Mouse (Mus musculus) liver, postnatal 0 days (tissue): Measurements from ENCODE around the gene Dst. TPM values are rescaled to one million over a fixed set of nuclear protein-coding genes. Genes with fewer than 3 reads are reported as not detected.

ENCODE experiments used
- ATAC-seq: fragments of 200-750 bp; cut with Nextera tagmentation; 2 replicates; pipeline ENCODE4 v1.8.0; 2017; ENCODE audit warnings: mild to moderate bottlenecking, moderate library complexity
- DNase-seq: peaks from one replicate; pipeline ENCODE4 v3.0.0-alpha.2; 2016
- H3K27ac ChIP-seq: fragments of 300-500 bp; sonication (generic); 2 replicates; pipeline ENCODE4 v1.5.1; 2014; ENCODE audit warnings: antibody characterized with exemption, moderate library complexity, mild to moderate bottlenecking, low read depth
- H3K27me3 ChIP-seq: fragments of 300-500 bp; sonication (generic); 2 replicates; pipeline ENCODE4 v1.6.1; 2014; ENCODE audit warnings: low read length, control low read depth, mixed read lengths; ENCODE audit not compliant: insufficient read depth
- H3K36me3 ChIP-seq: fragments of 300-500 bp; sonication (generic); replicated peaks from 2 replicates; pipeline ENCODE4 v1.6.1; 2014; ENCODE audit warnings: mild to moderate bottlenecking, control low read depth, low read length, moderate library complexity, mixed read lengths; ENCODE audit not compliant: insufficient read depth
- H3K4me1 ChIP-seq: fragments of 300-500 bp; sonication (generic); 2 replicates; pipeline ENCODE4 v1.6.1; 2014; ENCODE audit warnings: antibody characterized with exemption, mild to moderate bottlenecking, control low read depth; ENCODE audit not compliant: insufficient read depth
- H3K4me2 ChIP-seq: fragments of 300-500 bp; sonication (generic); 2 replicates; pipeline ENCODE4 v1.6.1; 2014; ENCODE audit warnings: low read depth, mild to moderate bottlenecking, low read length, moderate library complexity, mixed read lengths
- H3K4me3 ChIP-seq: fragments of 300-500 bp; sonication (generic); 2 replicates; pipeline ENCODE4 v1.5.1; 2014; ENCODE audit warnings: low read depth, low read length
- H3K9ac ChIP-seq: fragments of 300-500 bp; sonication (generic); replicated peaks from 2 replicates; pipeline ENCODE4 v1.6.1; 2014; ENCODE audit warnings: mild to moderate bottlenecking, moderate library complexity
- H3K9me3 ChIP-seq: fragments of 300-500 bp; sonication (generic); 2 replicates; pipeline ENCODE4 v1.6.1; 2016; ENCODE audit warnings: mild to moderate bottlenecking, control low read depth, low read length, mixed read lengths
- CTCF ChIP-seq: sonication (generic); IDR thresholded peaks from 2 replicates; pipeline ENCODE4 v1.5.1; 2016; ENCODE audit warnings: antibody characterized with exemption, low read depth
- EP300 ChIP-seq: IDR thresholded peaks from 2 replicates; pipeline ENCODE4 v1.6.1; 2016; ENCODE audit warnings: antibody characterized with exemption, low read depth, mild to moderate bottlenecking
- WGBS: fragments of 180-500 bp; shearing (Covaris S2); extraction: QIAGEN DNeasy Blood & Tissue Kit; methylation state at CpG from one replicate; pipeline ENCODE4 v1.1.7; 2014; ENCODE audit not compliant: insufficient replicate concordance; 5-methylcytosine and 5-hydroxymethylcytosine counted together
- polyA plus RNA-seq: library from polyadenylated mRNA; unstranded; fragments of >200 nt; fragmentation: Nextera tagmentation; extraction: Ambion mirVana; gene quantifications from 2 replicates; pipeline ENCODE4 v1.2.1, GENCODE M21; 2015

The Dst gene
- polyA plus RNA-seq, 1 experiment from 2014 or later = 6.4 TPM

GRCm38 (mm10) chr1:34261011-34261410, 353.0 kb downstream of the Dst start:
- no peak for TF ChIP-seq EP300
- H3K9me3 ChIP-seq = no peaks in the 10 kb centered on the region
- H3K27me3 ChIP-seq = no peaks in the 10 kb centered on the region
- 85% methylated on average over 12 of the region's 12 CpGs for WGBS
- no peak overlapping the region for H3K27ac ChIP-seq
- H3K9ac ChIP-seq = no peak overlapping the region
- H3K4me3 ChIP-seq = no peak overlapping the region
- ATAC-seq = no peak
- H3K36me3 ChIP-seq = peaks cover 47% of the 10 kb centered on the region
- H3K4me1 ChIP-seq = no peaks in the 10 kb centered on the region
- no peak for DNase-seq
- H3K4me2 ChIP-seq = no peak overlapping the region

GRCm38 (mm10) chr1:34268520-34268919, 360.5 kb downstream of the Dst start:
- Histone ChIP-seq H3K4me2 (no peak overlapping the region), H3K9me3 (no peaks in the 10 kb centered on the region), H3K36me3 (peaks cover 55% of the 10 kb centered on the region), H3K27ac (no peak overlapping the region), H3K9ac (no peak overlapping the region), H3K4me1 (no peaks in the 10 kb centered on the region), H3K27me3 (no peaks in the 10 kb centered on the region), H3K4me3 (no peak overlapping the region)
- WGBS = 78% methylated on average over 13 of the region's 13 CpGs
- DNase-seq (no peak), ATAC-seq (no peak)
- TF ChIP-seq EP300 = no peak
- no peak for TF ChIP-seq CTCF

- H3K4me3 ChIP-seq = no peak overlapping the region
- no peak for TF ChIP-seq EP300
- TF ChIP-seq CTCF = no peak
- ATAC-seq = no peak
- H3K9ac ChIP-seq = no peak overlapping the region
- H3K4me1 ChIP-seq = no peaks in the 10 kb centered on the region
- no peaks in the 10 kb centered on the region for H3K27me3 ChIP-seq
- no peak overlapping the region for H3K4me2 ChIP-seq
- H3K36me3 ChIP-seq = peaks cover 51% of the 10 kb centered on the region
- WGBS = 80% methylated on average over 11 of the region's 11 CpGs
- H3K27ac ChIP-seq = no peak overlapping the region
- H3K9me3 ChIP-seq = no peaks in the 10 kb centered on the region
- no peak for DNase-seq
Measured at GRCm38 (mm10) chr1:34269578-34269977, 361.6 kb downstream of the Dst start.

GRCm38 (mm10) chr1:34273922-34274321, 365.9 kb downstream of the Dst start:
- 88% methylated on average over 12 of the region's 12 CpGs for WGBS
- no peak overlapping the region for H3K27ac ChIP-seq
- TF ChIP-seq CTCF (no peak), EP300 (no peak)
- peaks cover 29% of the 10 kb centered on the region for H3K36me3 ChIP-seq
- H3K27me3 ChIP-seq = no peaks in the 10 kb centered on the region
- ATAC-seq (no peak), DNase-seq (no peak)
- H3K4me3 ChIP-seq = no peak overlapping the region
- H3K9ac ChIP-seq = no peak overlapping the region
- no peaks in the 10 kb centered on the region for H3K4me1 ChIP-seq
- no peaks in the 10 kb centered on the region for H3K9me3 ChIP-seq
- H3K4me2 ChIP-seq = no peak overlapping the region

- Histone ChIP-seq H3K4me2 (no peak overlapping the region), H3K4me3 (no peak overlapping the region), H3K9ac (no peak overlapping the region), H3K4me1 (no peaks in the 10 kb centered on the region), H3K27me3 (no peaks in the 10 kb centered on the region), H3K36me3 (peaks cover 20% of the 10 kb centered on the region), H3K9me3 (no peaks in the 10 kb centered on the region), H3K27ac (no peak overlapping the region)
- WGBS = 82% methylated on average over 13 of the region's 13 CpGs
- DNase-seq (no peak), ATAC-seq (no peak)
- no peak for TF ChIP-seq CTCF
- TF ChIP-seq EP300 = no peak
Measured at GRCm38 (mm10) chr1:34275787-34276186, 367.8 kb downstream of the Dst start.

- Histone ChIP-seq H3K27ac (no peak overlapping the region), H3K9ac (no peak overlapping the region), H3K36me3 (peaks cover 16% of the 10 kb centered on the region), H3K4me3 (no peak overlapping the region), H3K9me3 (no peaks in the 10 kb centered on the region), H3K4me1 (no peaks in the 10 kb centered on the region), H3K4me2 (no peak overlapping the region), H3K27me3 (no peaks in the 10 kb centered on the region)
- TF ChIP-seq EP300 = no peak
- no peak for TF ChIP-seq CTCF
- 87% methylated on average over 7 of the region's 7 CpGs for WGBS
- no peak for DNase-seq
- no peak for ATAC-seq
Measured at GRCm38 (mm10) chr1:34276756-34277155, 368.7 kb downstream of the Dst start.

- Histone ChIP-seq H3K9me3 (no peaks in the 10 kb centered on the region), H3K27ac (no peak overlapping the region), H3K4me2 (no peak overlapping the region), H3K9ac (no peak overlapping the region), H3K36me3 (peaks cover 14% of the 10 kb centered on the region), H3K4me1 (no peaks in the 10 kb centered on the region), H3K27me3 (no peaks in the 10 kb centered on the region), H3K4me3 (no peak overlapping the region)
- no peak for TF ChIP-seq CTCF
- DNase-seq (no peak), ATAC-seq (no peak)
- WGBS = 73% methylated on average over 8 of the region's 8 CpGs
Measured at GRCm38 (mm10) chr1:34277259-34277658, 369.2 kb downstream of the Dst start.
